Mouse (Mus musculus) stomach, embryonic 14.5 days (tissue): ENCODE measurements around the gene Rtn4. TPM values are rescaled to one million over a fixed set of nuclear protein-coding genes. Genes with fewer than 3 reads are reported as not detected.

Source experiments
- ATAC-seq: fragments of 200-750 bp; cut with Nextera tagmentation; 2 replicates; pipeline ENCODE4 v1.8.0; 2017; ENCODE audit warnings: low read depth, moderate TSS enrichment; ENCODE audit not compliant: insufficient number of reproducible peaks, insufficient read depth, low FRiP score
- H3K27ac ChIP-seq: fragments of 300-500 bp; sonication (generic); 2 replicates; pipeline ENCODE4 v1.5.1; 2014; ENCODE audit warnings: mild to moderate bottlenecking, low read length, moderate library complexity, mixed read lengths
- H3K27me3 ChIP-seq: fragments of 300-500 bp; sonication (generic); 2 replicates; pipeline ENCODE4 v1.6.1; 2014; ENCODE audit warnings: low read length, control low read depth, mixed read lengths; ENCODE audit not compliant: control insufficient read depth, insufficient read depth
- H3K36me3 ChIP-seq: fragments of 300-500 bp; sonication (generic); 2 replicates; pipeline ENCODE4 v1.6.1; 2014; ENCODE audit warnings: mild to moderate bottlenecking, control low read depth, low read length, moderate library complexity, mixed read lengths; ENCODE audit not compliant: control insufficient read depth, insufficient read depth
- H3K4me1 ChIP-seq: fragments of 300-500 bp; sonication (generic); 2 replicates; pipeline ENCODE4 v1.6.1; 2014; ENCODE audit warnings: low read length, control low read depth, mixed read lengths; ENCODE audit not compliant: control insufficient read depth, insufficient read depth
- H3K4me2 ChIP-seq: fragments of 300-500 bp; sonication (generic); replicated peaks from 2 replicates; pipeline ENCODE4 v1.6.1; 2014; ENCODE audit warnings: low read depth, low read length, control low read depth
- H3K4me3 ChIP-seq: fragments of 300-500 bp; sonication (generic); 2 replicates; pipeline ENCODE4 v1.5.1; 2014; ENCODE audit warnings: low read depth, low read length, control low read depth
- H3K9ac ChIP-seq: fragments of 300-500 bp; sonication (generic); replicated peaks from 2 replicates; pipeline ENCODE4 v1.6.1; 2014; ENCODE audit warnings: low read depth, mild to moderate bottlenecking, control low read depth, low read length, moderate library complexity, mixed read lengths
- H3K9me3 ChIP-seq: fragments of 300-500 bp; sonication (generic); 2 replicates; pipeline ENCODE4 v1.6.1; 2016; ENCODE audit warnings: low read depth, low read length, control low read depth; ENCODE audit not compliant: control insufficient read depth
- WGBS: fragments of 180-500 bp; shearing (Covaris S2); extraction: QIAGEN DNeasy Blood & Tissue Kit; methylation state at CpG from one replicate; pipeline ENCODE4 v1.1.7; 2014; 5-methylcytosine and 5-hydroxymethylcytosine counted together
- polyA plus RNA-seq: library from polyadenylated mRNA; unstranded; fragments of >200 nt; fragmentation: Nextera tagmentation; extraction: Ambion mirVana; gene quantifications from 2 replicates; pipeline ENCODE4 v1.2.1, GENCODE M21; 2014

Gene Rtn4
- polyA plus RNA-seq, 1 experiment from 2014 or later, result 61.2 TPM

DNA sequence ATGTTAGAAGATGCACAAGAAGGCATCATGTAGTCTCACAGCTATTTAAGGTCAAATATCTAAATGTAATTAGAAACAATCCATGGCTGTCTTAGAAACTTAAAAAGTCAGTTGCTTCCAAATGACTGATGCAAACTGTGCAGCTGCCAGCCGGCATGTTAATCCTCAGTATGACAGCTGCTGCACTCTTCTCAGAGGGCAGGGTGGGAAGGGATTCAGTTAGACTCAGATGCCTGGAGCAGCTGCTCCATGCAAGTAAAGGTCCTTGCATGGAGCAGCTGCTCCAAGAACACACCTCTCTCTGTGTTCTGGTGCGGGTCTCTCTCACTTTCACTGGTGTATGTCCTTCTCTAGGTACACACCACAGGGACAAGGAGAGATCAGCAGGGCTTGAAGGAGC is 81.5 kb downstream of the Rtn4 start:
- Histone ChIP-seq H3K9me3 (no peaks in the 10 kb centered on the region), H3K4me1 (peaks cover 5% of the 10 kb centered on the region), H3K27ac (no peak overlapping the region), H3K9ac (no peak overlapping the region), H3K36me3 (no peaks in the 10 kb centered on the region), H3K4me2 (no peak overlapping the region), H3K4me3 (no peak overlapping the region), H3K27me3 (no peaks in the 10 kb centered on the region)
- peak; percentile 72; the same call in 1 of the 2 replicates for ATAC-seq
- WGBS, result 19% methylated on average over 2 of the region's 2 CpGs

DNA sequence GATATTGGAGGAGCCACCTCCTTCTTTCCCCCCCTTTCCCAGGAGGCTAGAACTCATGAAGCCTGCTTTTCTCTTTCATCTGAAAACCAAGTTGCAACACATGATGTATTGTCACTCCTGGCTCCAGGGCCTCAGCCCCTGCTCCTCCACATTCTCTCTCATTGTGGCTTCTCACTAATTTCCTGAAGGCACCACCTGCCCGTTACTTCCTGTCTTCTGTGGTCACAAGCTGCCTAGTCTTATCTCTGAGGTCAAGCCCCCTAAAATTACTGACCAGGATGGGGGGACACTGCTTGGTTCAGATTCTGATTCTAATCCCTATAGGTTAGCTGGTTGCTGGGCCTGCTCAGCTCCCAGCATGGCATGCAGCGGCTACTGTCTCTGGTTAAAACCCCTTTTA is 82.0 kb downstream of the Rtn4 start:
- no peak overlapping the region for H3K27ac ChIP-seq
- peaks cover 5% of the 10 kb centered on the region for H3K4me1 ChIP-seq
- H3K9ac ChIP-seq, result no peak overlapping the region
- no peak overlapping the region for H3K4me3 ChIP-seq
- H3K4me2 ChIP-seq, result no peak overlapping the region
- no peaks in the 10 kb centered on the region for H3K9me3 ChIP-seq
- no peaks in the 10 kb centered on the region for H3K36me3 ChIP-seq
- no peaks in the 10 kb centered on the region for H3K27me3 ChIP-seq
- 61% methylated on average over 2 of the region's 2 CpGs for WGBS
- ATAC-seq, result no peak

- no peak for ATAC-seq
These were observed 85.2 kb downstream of the Rtn4 start for GRCm38 (mm10) chr11:29777964-29778363.

GRCm38 (mm10) chr11:29778936-29779335 is 86.2 kb downstream of the Rtn4 start:
- Histone ChIP-seq H3K9ac (no peak overlapping the region), H3K4me2 (no peak overlapping the region), H3K27ac (no peak overlapping the region), H3K27me3 (no peaks in the 10 kb centered on the region), H3K4me3 (no peak overlapping the region), H3K36me3 (no peaks in the 10 kb centered on the region), H3K4me1 (peaks cover 5% of the 10 kb centered on the region), H3K9me3 (no peaks in the 10 kb centered on the region)
- ATAC-seq, result no peak
- WGBS, result 70% methylated on average over 3 of the region's 3 CpGs

More at GRCm38 (mm10) chr11:29777964-29778363, 85.2 kb downstream of the Rtn4 start:
- Histone ChIP-seq H3K9me3 (no peaks in the 10 kb centered on the region), H3K36me3 (no peaks in the 10 kb centered on the region), H3K27ac (no peak overlapping the region), H3K4me1 (peaks cover 5% of the 10 kb centered on the region), H3K4me2 (no peak overlapping the region), H3K27me3 (no peaks in the 10 kb centered on the region), H3K9ac (no peak overlapping the region), H3K4me3 (no peak overlapping the region)

DNA sequence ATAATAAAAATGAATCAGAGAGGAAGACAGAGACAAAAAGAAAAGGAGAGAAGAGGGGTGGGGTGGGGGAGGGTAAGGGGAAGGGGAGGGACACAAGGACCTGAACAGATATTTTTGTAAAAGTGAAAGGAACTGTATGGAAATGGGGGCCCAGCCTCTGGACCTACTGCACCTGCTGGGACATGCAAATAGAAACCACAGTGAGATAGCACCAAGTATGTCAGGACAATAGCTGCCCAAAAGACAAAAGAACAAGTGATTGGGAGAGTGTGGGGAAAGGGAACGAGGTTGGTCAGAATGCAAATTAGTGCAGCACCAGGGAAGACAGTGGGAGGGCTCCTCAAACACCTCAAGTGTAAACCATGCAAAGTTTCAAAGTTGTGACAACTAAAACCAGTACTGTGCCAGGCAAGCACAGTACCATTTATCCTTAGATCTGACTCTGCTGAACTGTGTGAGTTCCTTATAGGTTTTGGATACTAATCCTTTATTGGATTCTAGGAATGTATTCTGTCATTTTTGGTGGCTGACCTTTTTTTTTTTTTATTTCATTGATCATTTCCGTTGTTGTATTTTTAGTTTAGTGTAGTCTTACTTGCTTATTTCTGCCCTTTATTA is 86.8 kb downstream of the Rtn4 start:
- Histone ChIP-seq H3K36me3 (no peaks in the 10 kb centered on the region), H3K4me2 (no peak overlapping the region), H3K9ac (no peak overlapping the region), H3K27ac (no peak overlapping the region), H3K27me3 (no peaks in the 10 kb centered on the region), H3K4me1 (peaks cover 4% of the 10 kb centered on the region), H3K9me3 (no peaks in the 10 kb centered on the region), H3K4me3 (no peak overlapping the region)
- ATAC-seq, result no peak
- WGBS, result 41% methylated on average over 2 of the region's 2 CpGs

DNA sequence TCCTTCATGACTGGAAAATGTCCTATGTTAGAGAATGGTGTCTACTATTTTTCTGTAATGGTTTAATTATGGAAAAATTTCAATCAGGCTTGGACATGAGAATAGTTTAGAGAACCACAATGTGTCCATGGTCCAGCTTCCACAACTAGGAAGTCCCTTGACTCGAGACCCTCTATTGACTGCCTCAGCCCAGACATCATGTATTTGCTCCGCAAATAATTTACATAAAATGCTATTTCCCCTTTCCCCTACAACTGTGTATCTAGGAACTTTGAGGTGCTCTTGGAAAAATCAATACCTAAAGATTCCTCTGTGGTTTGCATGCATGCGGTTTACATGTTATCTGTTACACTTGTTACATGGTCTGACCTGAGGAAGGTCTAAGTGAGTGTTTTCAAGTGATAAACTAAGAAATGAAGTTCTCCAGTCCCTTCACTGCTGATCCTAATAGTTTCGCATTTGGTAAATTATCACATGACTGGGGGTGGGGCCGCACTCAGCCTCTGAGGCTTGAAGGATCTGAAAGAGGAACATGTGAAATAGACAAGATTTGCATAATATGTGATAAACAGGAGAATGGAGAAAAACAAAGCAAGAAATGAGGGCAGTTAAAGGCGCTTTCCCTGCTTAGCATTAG is 94.0 kb downstream of the Rtn4 start:
- H3K4me3 ChIP-seq, result no peak overlapping the region
- H3K27me3 ChIP-seq, result no peaks in the 10 kb centered on the region
- 79% methylated on average over 6 of the region's 6 CpGs for WGBS
- no peaks in the 10 kb centered on the region for H3K36me3 ChIP-seq
- H3K9me3 ChIP-seq, result no peaks in the 10 kb centered on the region
- H3K27ac ChIP-seq, result no peak overlapping the region
- no peak overlapping the region for H3K9ac ChIP-seq
- H3K4me1 ChIP-seq, result no peaks in the 10 kb centered on the region
- H3K4me2 ChIP-seq, result no peak overlapping the region
- ATAC-seq, result no peak

DNA sequence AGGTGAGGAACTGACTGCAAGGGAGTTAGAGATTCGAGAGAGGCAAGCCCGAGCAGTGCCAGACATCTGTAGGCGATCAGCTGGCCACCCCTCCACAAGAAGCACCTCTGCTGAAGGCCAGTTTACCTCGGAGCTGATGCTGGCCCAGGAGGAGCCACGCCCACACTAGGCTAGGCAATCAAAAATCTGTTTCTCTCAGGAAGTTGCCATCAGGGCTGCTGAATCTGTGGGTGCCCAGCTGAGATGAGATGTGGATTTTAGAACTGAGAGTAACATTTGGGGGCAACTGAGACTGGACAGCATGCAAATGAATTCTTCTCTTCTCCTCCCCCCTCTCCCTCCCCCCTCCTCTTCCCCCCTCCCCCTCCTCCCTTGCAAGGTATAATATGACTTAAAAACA is 94.7 kb downstream of the Rtn4 start:
- Histone ChIP-seq H3K4me3 (no peak overlapping the region), H3K27ac (no peak overlapping the region), H3K9ac (no peak overlapping the region), H3K9me3 (no peaks in the 10 kb centered on the region), H3K36me3 (no peaks in the 10 kb centered on the region), H3K4me1 (no peaks in the 10 kb centered on the region), H3K27me3 (no peaks in the 10 kb centered on the region), H3K4me2 (no peak overlapping the region)
- no peak for ATAC-seq
- WGBS, result 14% methylated on average over 5 of the region's 5 CpGs

DNA sequence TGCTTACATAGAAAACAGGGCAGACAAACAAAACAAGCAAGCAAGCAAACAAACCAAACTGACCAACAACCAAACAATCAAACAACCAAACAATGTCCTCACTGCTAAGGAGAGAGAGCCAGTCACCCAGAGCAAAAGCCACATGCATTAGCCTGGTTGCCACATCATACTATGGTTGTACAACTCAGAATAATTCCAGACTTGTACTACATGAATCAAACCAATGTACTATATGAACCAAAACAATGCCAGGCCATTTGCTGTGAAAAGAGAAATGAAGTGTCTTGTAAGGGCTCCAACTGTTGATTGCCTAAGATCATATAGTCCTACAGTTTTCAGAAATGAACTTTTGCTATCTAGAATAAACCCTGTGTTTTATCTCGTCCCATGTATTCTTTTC is 95.8 kb downstream of the Rtn4 start:
- Histone ChIP-seq H3K36me3 (no peaks in the 10 kb centered on the region), H3K4me1 (no peaks in the 10 kb centered on the region), H3K9ac (no peak overlapping the region), H3K4me3 (no peak overlapping the region), H3K27ac (no peak overlapping the region), H3K9me3 (no peaks in the 10 kb centered on the region), H3K27me3 (no peaks in the 10 kb centered on the region), H3K4me2 (no peak overlapping the region)
- ATAC-seq, result no peak
- 49% methylated on average over 1 of the region's 1 CpGs for WGBS
